Mouse (Mus musculus): Measurements from ENCODE around the gene Uxs1.

DNA sequence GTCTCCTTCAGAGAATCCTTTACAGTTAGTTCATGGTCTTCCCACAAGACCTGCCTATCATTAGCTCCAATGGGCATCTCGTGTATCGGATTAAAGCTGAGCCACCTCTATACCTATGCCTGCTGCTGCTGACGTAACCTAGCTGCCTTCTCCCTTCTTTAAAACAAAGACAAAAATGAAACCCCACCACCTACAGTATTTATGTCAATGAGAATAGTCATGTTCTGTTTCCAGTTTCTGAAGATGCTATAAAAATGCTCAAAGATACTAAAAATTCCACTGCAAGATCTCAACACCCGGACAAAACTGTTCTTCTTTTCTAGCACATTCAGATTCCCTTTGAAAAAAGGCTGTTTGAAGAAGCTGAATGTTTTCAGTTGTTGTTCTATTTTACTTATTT lies 9.2 kb downstream of the Uxs1 start:
- TF ChIP-seq POLR2A (IDR thresholded peaks at IDR 0.05; ENCODE audit: low read depth, low read length) (no peak), CTCF (IDR thresholded peaks at IDR 0.05; ENCODE audit: borderline replicate concordance, insufficient read depth, low read length) (no peak)
